ENCODE assay signal across 8 mouse cellular contexts in genomic region chr3:129901271-129901809, GRCm38 (mm10). TPM values are rescaled to one million over a fixed set of nuclear protein-coding genes. Genes with fewer than 3 reads are reported as not detected.
DNase-seq lines count a peak whose midpoint lies in the region; ATAC-seq and TF ChIP-seq lines count a peak whose summit lies in the region.

Gene Casp6 (plus strand): TSS chr3:129901425.

- peak within 1 kb of the TSS; percentile 94 for H3K27ac ChIP-seq in hindbrain, embryonic 10.5 days
- peak within 1 kb of the TSS; percentile 65 for H3K27ac ChIP-seq in lung, embryonic 15.5 days
- no peak within 1 kb of the TSS for H3K27ac ChIP-seq in olfactory bulb, adult 2 months (ENCODE audit: insufficient read depth, low read depth, low read length)

- under 1% methylated on average over 34 of the region's 34 CpGs for WGBS in hindbrain, embryonic 10.5 days
- 0% methylated on average over 34 of the region's 34 CpGs for WGBS in lung, embryonic 15.5 days
- WGBS in olfactory bulb, adult 2 months = under 1% methylated on average over 34 of the region's 34 CpGs

- peak; percentile 58 for DNase-seq in MN1 (ENCODE audit: low spot score)
- peak; percentile 27 for DNase-seq in cerebellum, adult 9-11 months
- peak; percentile 89 for DNase-seq in hindbrain, embryonic 10.5 days (ENCODE audit: low spot score)
- DNase-seq in layer of hippocampus, adult 8-10 months (ENCODE audit: low spot score in 2 of 2) = peak; percentile 24 to 38
- peak; percentile 86 for DNase-seq in thymus, postnatal 0 days (ENCODE audit: low spot score)

- H3K4me3 ChIP-seq in hindbrain, embryonic 10.5 days = peak within 1 kb of the TSS; percentile 82
- H3K4me3 ChIP-seq in lung, embryonic 15.5 days = peak within 1 kb of the TSS; percentile 76
- H3K4me3 ChIP-seq in olfactory bulb, adult 2 months (ENCODE audit: insufficient read depth, low read depth, low read length) = peak within 1 kb of the TSS; percentile 52

- H3K9ac ChIP-seq in lung, embryonic 15.5 days = peak within 1 kb of the TSS; percentile 51

- ATAC-seq in frontal cortex, adult (ENCODE audit: low TSS enrichment) = peak; percentile 92
- peak; percentile 96 for ATAC-seq in lung, embryonic 15.5 days (ENCODE audit: borderline replicate concordance, extremely low read depth, low FRiP score, low TSS enrichment)

- no peak for TF ChIP-seq POLR2A in olfactory bulb, adult 2 months (IDR thresholded peaks at IDR 0.05; ENCODE audit: insufficient read depth, low read depth, low read length)

- H3K27me3 ChIP-seq in hindbrain, embryonic 10.5 days (ENCODE audit: insufficient read depth, poor library complexity, severe bottlenecking) = no peaks in the 10 kb centered on the region
- no peaks in the 10 kb centered on the region for H3K27me3 ChIP-seq in lung, embryonic 15.5 days

- peaks cover 8% of the 10 kb centered on the region for H3K36me3 ChIP-seq in hindbrain, embryonic 10.5 days
- 0 out of 2 replicates have a peak, but pooled peaks cover 4% of the 10 kb centered on the region for H3K36me3 ChIP-seq in lung, embryonic 15.5 days

- H3K9me3 ChIP-seq in hindbrain, embryonic 10.5 days = no peaks in the 10 kb centered on the region
- no peaks in the 10 kb centered on the region for H3K9me3 ChIP-seq in lung, embryonic 15.5 days

- peaks cover 22% of the 10 kb centered on the region for H3K4me1 ChIP-seq in hindbrain, embryonic 10.5 days (replicated peaks)
- H3K4me1 ChIP-seq in lung, embryonic 15.5 days = peaks cover 15% of the 10 kb centered on the region
- H3K4me1 ChIP-seq in olfactory bulb, adult 2 months (ENCODE audit: control insufficient read depth, insufficient read depth, low read length) = peaks cover 7% of the 10 kb centered on the region

- H3K4me2 ChIP-seq in lung, embryonic 15.5 days = peak within 1 kb of the TSS; percentile 73

- no peak for TF ChIP-seq CTCF in olfactory bulb, adult 2 months (IDR thresholded peaks at IDR 0.05; ENCODE audit: insufficient read depth, low read depth, low read length)

RNA-seq across cellular contexts. Expression of gene Casp6, which starts in this region (rescaled TPM):
- polyA plus RNA-seq in hindbrain, embryonic 10.5 days (2016; fragmentation: Nextera tagmentation; extraction: Ambion mirVana) = 74.5 and 77.1 TPM in 2 replicates
- 10 to 100 TPM in 1 of 4 experiments, 1 to 10 TPM in 3; 5.5 to 10.3 (median 7.5) TPM for total RNA-seq in layer of hippocampus, adult 8-10 months (2022)
- 81.2 and 87.4 TPM in 2 replicates for polyA plus RNA-seq in lung, embryonic 15.5 days (2015; fragmentation: Nextera tagmentation; extraction: Ambion mirVana)
- not detected in 2 replicates for polyA plus RNA-seq in olfactory bulb, adult 2 months (2012; ENCODE audit: insufficient read depth, insufficient read length, low replicate concordance, missing spikeins)
- polyA plus RNA-seq in thymus, postnatal 0 days (2015; fragmentation: Nextera tagmentation; extraction: Ambion mirVana) = 119 and 125 TPM in 2 replicates

Comparison
In these comparisons a context has a peak if more than half of its experiments do, and no peak if none do; other contexts are left out.
1. RNA of gene Casp6 (polyA plus RNA-seq): 119 to 125 TPM in thymus, postnatal 0 days, 81.2 to 87.4 TPM in lung, embryonic 15.5 days and 74.5 to 77.1 TPM in hindbrain, embryonic 10.5 days; not detected in olfactory bulb, adult 2 months; every median in the first group is over 10 times any median in the second.
2. DNase-seq: peak in every context shown above with its lines; median percentile 89 in hindbrain, embryonic 10.5 days; 86 in thymus, postnatal 0 days; 58 in MN1; 31 in layer of hippocampus, adult 8-10 months; 27 in cerebellum, adult 9-11 months.
3. Peak in every context shown above with its lines, with median percentiles within 50 percentile points of each other: H3K4me3 ChIP-seq.